Mouse (Mus musculus) liver, adult 2 months (tissue): Measurements from ENCODE around the gene Wdr31.

Experiments used
- CTCF ChIP-seq: fragments of 200-500 bp; IDR thresholded peaks from 2 replicates; pipeline ENCODE4 v1.5.1; 2011; ENCODE audit warnings: low read depth, low read length, control low read depth
- POLR2A ChIP-seq: fragments of 200-500 bp; IDR thresholded peaks from 2 replicates; pipeline ENCODE4 v1.6.1; 2011; ENCODE audit warnings: low read length, control low read depth; ENCODE audit not compliant: insufficient read depth; ENCODE audit errors: extremely low read depth

DNA sequence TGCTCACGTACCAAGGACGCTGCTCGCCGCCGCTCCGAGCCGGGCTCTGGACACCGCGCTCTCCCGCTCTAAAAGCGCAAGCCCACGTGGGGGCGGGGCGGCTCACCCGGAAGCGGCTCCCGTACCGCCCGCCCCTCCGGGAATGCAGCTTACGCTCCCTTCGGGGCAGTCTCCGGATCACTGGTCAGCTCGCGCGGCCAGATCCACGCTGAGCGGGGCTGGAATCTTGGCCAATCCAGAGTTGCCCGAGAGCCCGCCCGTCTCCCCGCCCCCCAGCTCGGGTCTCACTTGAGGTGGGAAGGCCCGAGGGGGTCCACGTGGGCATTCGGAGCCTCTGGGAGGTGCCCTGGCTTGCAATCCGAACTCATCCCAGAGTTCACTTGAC, 49.1 kb upstream of the Wdr31 start, which contains the start of gene Alad:
- TF ChIP-seq CTCF (no peak), POLR2A (peak; percentile 90; the same call in 1 of the 2 replicates)
